Mouse (Mus musculus): ENCODE data around the gene Gm13287.
"Not testable (repeated sequence)": the region's sequence is repeated elsewhere in the genome, so short reads cannot be mapped to it uniquely, and the experiment has no call there.

GRCm38 (mm10) chr4:88805761-88806160, 2.7 kb downstream of the Gm13287 start:
- not testable (repeated sequence) for TF ChIP-seq CTCF (IDR thresholded peaks at IDR 0.05; ENCODE audit: extremely low read depth, insufficient read depth, insufficient read length, insufficient replicate concordance); POLR2A (IDR thresholded peaks at IDR 0.05; ENCODE audit: low read depth, low read length)

Measured in spleen, adult 2 months (tissue).